Mouse (Mus musculus) liver, embryonic 11.5 days (tissue): Measurements from ENCODE around the gene Carmil1. TPM values are rescaled to one million over a fixed set of nuclear protein-coding genes. Genes with fewer than 3 reads are reported as not detected.

ENCODE experiments used
- ATAC-seq: fragments of 200-750 bp; cut with Nextera tagmentation; replicated peaks from 2 replicates; pipeline ENCODE4 v1.8.0; 2017; ENCODE audit warnings: moderate number of reproducible peaks, mild to moderate bottlenecking, moderate TSS enrichment, moderate library complexity; ENCODE audit not compliant: low FRiP score
- DNase-seq: peaks from one replicate; pipeline ENCODE4 v3.0.0-alpha.2; 2017; ENCODE audit warnings: low spot score
- H3K27ac ChIP-seq: fragments of 300-500 bp; sonication (generic); 2 replicates; pipeline ENCODE4 v1.5.1; 2014; ENCODE audit warnings: mild to moderate bottlenecking, low read depth, low read length, control low read depth
- H3K27me3 ChIP-seq: fragments of 300-500 bp; sonication (generic); replicated peaks from 2 replicates; pipeline ENCODE4 v1.6.1; 2014; ENCODE audit warnings: low read length, mixed read lengths; ENCODE audit not compliant: control insufficient read depth, insufficient read depth
- H3K36me3 ChIP-seq: fragments of 300-500 bp; sonication (generic); 2 replicates; pipeline ENCODE4 v1.6.1; 2014; ENCODE audit warnings: mild to moderate bottlenecking, low read length, moderate library complexity, mixed read lengths; ENCODE audit not compliant: control insufficient read depth, insufficient read depth
- H3K4me1 ChIP-seq: fragments of 300-500 bp; sonication (generic); replicated peaks from 2 replicates; pipeline ENCODE4 v1.6.1; 2014; ENCODE audit warnings: low read length, mixed read lengths; ENCODE audit not compliant: control insufficient read depth, insufficient read depth
- H3K4me2 ChIP-seq: fragments of 300-500 bp; sonication (generic); 2 replicates; pipeline ENCODE4 v1.6.1; 2014; ENCODE audit warnings: mild to moderate bottlenecking, control low read depth, moderate library complexity
- H3K4me3 ChIP-seq: fragments of 300-500 bp; sonication (generic); 2 replicates; pipeline ENCODE4 v1.5.1; 2014; ENCODE audit warnings: low read depth, low read length, control low read depth
- H3K9ac ChIP-seq: fragments of 300-500 bp; sonication (generic); 2 replicates; pipeline ENCODE4 v1.6.1; 2014; ENCODE audit warnings: low read depth, low read length, control low read depth
- H3K9me3 ChIP-seq: fragments of 300-500 bp; sonication (generic); 2 replicates; pipeline ENCODE4 v1.6.1; 2016; ENCODE audit warnings: low read length, inconsistent platforms, mixed read lengths; ENCODE audit not compliant: control insufficient read depth
- WGBS: fragments of 180-500 bp; shearing (Covaris S2); extraction: QIAGEN DNeasy Blood & Tissue Kit; methylation state at CpG from one replicate; pipeline ENCODE4 v1.1.7; 2014; 5-methylcytosine and 5-hydroxymethylcytosine counted together
- polyA plus RNA-seq: library from polyadenylated mRNA; unstranded; fragments of >200 nt; fragmentation: Nextera tagmentation; extraction: Ambion mirVana; gene quantifications from 2 replicates; pipeline ENCODE4 v1.2.1, GENCODE M21; 2014

Gene Carmil1
- polyA plus RNA-seq, 1 experiment from 2014 or later = 18.6 TPM

DNA sequence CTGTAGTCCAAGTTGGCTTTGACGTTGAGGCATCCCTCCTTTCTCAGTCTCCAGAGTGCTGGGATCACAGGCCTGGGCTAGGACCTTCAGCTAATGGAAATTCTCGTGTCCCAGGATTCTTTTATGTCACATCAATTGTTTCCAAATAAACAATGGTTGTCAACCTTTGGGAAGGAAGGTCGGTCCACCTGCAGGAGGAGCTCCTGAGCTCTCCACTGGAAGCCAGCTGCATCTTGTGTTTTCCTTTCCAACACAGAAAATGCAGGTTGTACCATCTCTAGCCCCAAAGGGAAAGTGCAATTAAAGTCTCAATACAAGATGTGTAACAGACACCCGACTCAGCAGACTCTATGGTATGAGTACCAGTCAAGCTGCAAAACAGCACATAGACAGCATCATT lies 25.7 kb upstream of the Carmil1 start:
- 59% methylated on average over 4 of the region's 4 CpGs for WGBS
- H3K9ac ChIP-seq = no peak overlapping the region
- DNase-seq = no peak
- peaks cover 5% of the 10 kb centered on the region for H3K4me1 ChIP-seq
- H3K27me3 ChIP-seq = no peaks in the 10 kb centered on the region
- no peak overlapping the region for H3K4me2 ChIP-seq
- H3K36me3 ChIP-seq = no peaks in the 10 kb centered on the region
- no peak overlapping the region for H3K27ac ChIP-seq
- no peaks in the 10 kb centered on the region for H3K9me3 ChIP-seq
- H3K4me3 ChIP-seq = no peak overlapping the region
- ATAC-seq = no peak

DNA sequence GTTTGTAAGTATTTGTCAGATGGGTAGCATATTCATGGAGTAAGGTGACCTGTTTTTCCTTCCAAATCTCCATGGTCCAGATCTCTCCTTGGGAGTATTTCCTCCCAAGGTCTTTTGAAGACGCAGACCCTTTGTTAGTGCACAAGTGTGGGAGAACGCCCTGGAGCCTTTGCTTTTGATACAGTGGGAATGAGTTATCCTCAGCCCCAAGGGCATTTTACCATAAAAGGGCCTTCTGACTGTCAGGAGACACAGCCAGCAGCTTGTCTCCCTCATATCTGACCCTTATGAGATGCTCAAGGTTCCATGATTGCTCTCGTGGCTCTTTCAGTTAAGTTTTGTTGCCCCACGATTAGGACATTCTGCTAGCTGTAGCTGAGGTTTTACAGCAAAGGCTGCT lies 24.9 kb upstream of the Carmil1 start:
- Histone ChIP-seq H3K9me3 (no peaks in the 10 kb centered on the region), H3K27ac (no peak overlapping the region), H3K4me1 (peaks cover under 1% of the 10 kb centered on the region; the same call in 1 of the 2 replicates), H3K9ac (no peak overlapping the region), H3K27me3 (no peaks in the 10 kb centered on the region), H3K36me3 (no peaks in the 10 kb centered on the region), H3K4me2 (no peak overlapping the region), H3K4me3 (no peak overlapping the region)
- no peak for DNase-seq
- WGBS = 82% methylated on average over 4 of the region's 4 CpGs
- no peak for ATAC-seq

- no peak for DNase-seq
- H3K27me3 ChIP-seq = peaks cover 3% of the 10 kb centered on the region; the same call in 1 of the 2 replicates
Observed at GRCm38 (mm10) chr13:24297252-24297651, 16.7 kb upstream of the Carmil1 start.

DNA sequence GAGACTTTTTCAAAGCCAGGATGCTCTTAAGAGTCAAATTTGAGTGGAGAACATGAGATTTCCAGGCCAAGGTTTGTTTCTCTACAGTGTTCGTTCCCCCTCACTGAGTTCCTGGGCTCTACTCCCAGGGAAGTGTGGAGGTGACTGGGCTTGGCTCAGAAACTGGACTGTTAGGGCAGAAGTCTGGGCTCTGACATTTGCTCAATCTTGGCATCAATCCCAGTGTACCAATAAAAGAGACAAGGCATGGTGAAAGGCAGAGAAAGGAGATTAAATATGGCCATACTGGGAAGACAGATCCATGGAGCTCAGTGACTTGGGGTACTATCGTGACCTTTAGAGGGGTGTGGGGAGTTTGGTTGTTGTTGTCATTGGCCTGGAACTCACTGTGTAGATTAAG lies 6.8 kb upstream of the Carmil1 start:
- WGBS = 82% methylated on average over 2 of the region's 2 CpGs

More at GRCm38 (mm10) chr13:24297252-24297651, 16.7 kb upstream of the Carmil1 start:
- no peak for ATAC-seq
- Histone ChIP-seq H3K27ac (no peak overlapping the region), H3K4me1 (no peaks in the 10 kb centered on the region), H3K4me3 (no peak overlapping the region), H3K4me2 (no peak overlapping the region), H3K36me3 (no peaks in the 10 kb centered on the region), H3K9ac (no peak overlapping the region), H3K9me3 (no peaks in the 10 kb centered on the region)
- 11% methylated on average over 4 of the region's 4 CpGs for WGBS

GRCm38 (mm10) chr13:24279762-24280438 lies 695 bp downstream of the Carmil1 start:
- H3K9ac ChIP-seq = peak overlapping the region; percentile 57
- H3K27me3 ChIP-seq = peaks cover 23% of the 10 kb centered on the region
- no peaks in the 10 kb centered on the region for H3K9me3 ChIP-seq
- H3K36me3 ChIP-seq = no peaks in the 10 kb centered on the region
- 6% methylated on average over 21 of the region's 21 CpGs for WGBS
- peaks cover 5% of the 10 kb centered on the region; the same call in 1 of the 2 replicates for H3K4me1 ChIP-seq
- H3K27ac ChIP-seq = no peak overlapping the region
- peak overlapping the region; percentile 86 for H3K4me2 ChIP-seq
- DNase-seq (peak; percentile 48), ATAC-seq (0 out of 2 replicates have a peak, but pooled peaks have one; percentile 6)
- H3K4me3 ChIP-seq = peak overlapping the region; percentile 67

More for the DNA sequence above, 6.8 kb upstream of the Carmil1 start:
- H3K27ac ChIP-seq = no peak overlapping the region
- H3K4me1 ChIP-seq = no peaks in the 10 kb centered on the region
- H3K9ac ChIP-seq = no peak overlapping the region
- ATAC-seq = no peak
- no peak overlapping the region for H3K4me2 ChIP-seq
- no peak for DNase-seq
- no peaks in the 10 kb centered on the region; the same call in 1 of the 2 replicates for H3K27me3 ChIP-seq
- no peak overlapping the region for H3K4me3 ChIP-seq
- H3K36me3 ChIP-seq = no peaks in the 10 kb centered on the region
- H3K9me3 ChIP-seq = no peaks in the 10 kb centered on the region

DNA sequence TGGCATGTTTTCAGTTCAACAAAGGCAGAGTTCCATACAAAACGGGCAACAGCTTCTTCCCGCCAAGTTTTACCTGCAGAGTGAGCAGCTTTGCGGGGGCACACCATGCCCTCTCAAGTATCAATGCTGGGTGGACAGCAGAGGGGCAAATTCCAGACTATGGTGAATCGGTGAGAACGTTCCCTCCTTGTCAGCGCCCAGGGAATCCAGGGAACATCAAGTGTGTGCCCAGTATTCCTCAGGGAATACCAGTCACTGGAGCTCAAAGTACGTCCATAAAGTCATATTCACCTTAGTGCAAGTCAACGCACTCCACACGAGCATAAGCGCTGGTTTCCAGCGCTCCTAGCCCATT lies 1.2 kb downstream of the Carmil1 start:
- H3K4me3 ChIP-seq = peak overlapping the region; percentile 67; the same call in 1 of the 2 replicates
- no peaks in the 10 kb centered on the region for H3K36me3 ChIP-seq
- H3K4me2 ChIP-seq = peak overlapping the region; percentile 86; the same call in 1 of the 2 replicates
- H3K27ac ChIP-seq = no peak overlapping the region
- ATAC-seq (no peak), DNase-seq (no peak)
- H3K27me3 ChIP-seq = peaks cover 23% of the 10 kb centered on the region
- WGBS = 59% methylated on average over 11 of the region's 11 CpGs
- H3K9me3 ChIP-seq = no peaks in the 10 kb centered on the region
- H3K9ac ChIP-seq = no peak overlapping the region
- peaks cover 5% of the 10 kb centered on the region; the same call in 1 of the 2 replicates for H3K4me1 ChIP-seq

DNA sequence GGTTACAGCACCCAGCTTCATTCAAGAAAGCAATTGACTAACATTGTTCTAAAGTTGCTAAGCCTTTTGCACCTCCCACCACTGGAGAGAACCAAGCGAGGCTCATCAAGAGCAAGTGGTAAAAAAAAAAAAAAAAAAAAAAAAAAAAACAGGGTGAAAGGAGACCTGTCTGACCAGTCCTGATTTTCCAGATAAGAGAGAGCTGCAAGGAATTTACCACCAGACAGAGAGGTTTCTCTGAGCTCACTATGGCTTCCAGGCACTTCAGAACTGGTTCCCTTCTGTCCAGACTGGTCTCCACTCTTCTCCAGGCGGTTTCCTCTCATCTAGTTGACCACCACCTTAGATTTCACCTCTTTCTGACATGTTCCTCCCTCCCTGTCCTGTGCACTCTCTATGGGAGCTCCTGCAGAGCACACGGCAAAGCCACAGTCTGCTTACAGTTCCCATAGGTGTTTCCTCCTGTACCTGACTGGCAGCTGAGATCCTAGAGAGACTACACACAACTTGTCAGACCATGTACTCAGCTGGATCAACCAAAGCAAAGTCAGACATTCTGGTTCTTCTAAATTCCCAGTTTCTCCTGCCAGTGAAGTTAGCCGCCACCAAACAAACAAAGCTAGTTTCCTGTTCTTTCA lies 7.7 kb downstream of the Carmil1 start:
- H3K9me3 ChIP-seq = no peaks in the 10 kb centered on the region
- no peaks in the 10 kb centered on the region for H3K27me3 ChIP-seq
- 0 out of 2 replicates have a peak, but pooled peaks cover 3% of the 10 kb centered on the region for H3K4me1 ChIP-seq
- no peak for ATAC-seq
- no peak overlapping the region for H3K27ac ChIP-seq
- H3K4me3 ChIP-seq = no peak overlapping the region
- no peak overlapping the region for H3K9ac ChIP-seq
- no peak overlapping the region for H3K4me2 ChIP-seq
- WGBS = 67% methylated on average over 4 of the region's 4 CpGs
- DNase-seq = no peak
- H3K36me3 ChIP-seq = no peaks in the 10 kb centered on the region

GRCm38 (mm10) chr13:24269100-24269465 lies 11.5 kb downstream of the Carmil1 start:
- no peak for ATAC-seq

More at GRCm38 (mm10) chr13:24269100-24269465, 11.5 kb downstream of the Carmil1 start:
- no peaks in the 10 kb centered on the region for H3K9me3 ChIP-seq
- H3K4me3 ChIP-seq = no peak overlapping the region
- no peak overlapping the region for H3K27ac ChIP-seq
- WGBS = 67% methylated on average over 3 of the region's 3 CpGs
- H3K27me3 ChIP-seq = no peaks in the 10 kb centered on the region
- H3K4me2 ChIP-seq = no peak overlapping the region
- DNase-seq = no peak
- H3K9ac ChIP-seq = no peak overlapping the region
- 0 out of 2 replicates have a peak, but pooled peaks cover 3% of the 10 kb centered on the region for H3K4me1 ChIP-seq
- no peaks in the 10 kb centered on the region for H3K36me3 ChIP-seq
